Mouse (Mus musculus) neural tube, embryonic 13.5 days (tissue): Measurements from ENCODE around the gene Sft2d2. TPM values are rescaled to one million over a fixed set of nuclear protein-coding genes. Genes with fewer than 3 reads are reported as not detected.

Source experiments
- ATAC-seq: fragments of 200-750 bp; cut with Nextera tagmentation; 2 replicates; pipeline ENCODE4 v1.8.0; 2017; ENCODE audit warnings: low read depth, mild to moderate bottlenecking, moderate TSS enrichment, moderate library complexity
- H3K27ac ChIP-seq: fragments of 300-500 bp; sonication (generic); replicated peaks from 2 replicates; pipeline ENCODE4 v1.5.1; 2015; ENCODE audit warnings: moderate library complexity, mild to moderate bottlenecking, inconsistent platforms
- H3K27me3 ChIP-seq: fragments of 300-500 bp; sonication (generic); 2 replicates; pipeline ENCODE4 v1.6.1; 2015; ENCODE audit warnings: mild to moderate bottlenecking, inconsistent platforms
- H3K36me3 ChIP-seq: fragments of 300-500 bp; sonication (generic); 2 replicates; pipeline ENCODE4 v1.6.1; 2015; ENCODE audit warnings: mild to moderate bottlenecking, inconsistent platforms
- H3K4me1 ChIP-seq: fragments of 300-500 bp; sonication (generic); replicated peaks from 2 replicates; pipeline ENCODE4 v1.6.1; 2015; ENCODE audit warnings: inconsistent platforms
- H3K4me2 ChIP-seq: fragments of 300-500 bp; sonication (generic); 2 replicates; pipeline ENCODE4 v1.6.1; 2015; ENCODE audit warnings: inconsistent platforms, mild to moderate bottlenecking, moderate library complexity
- H3K4me3 ChIP-seq: fragments of 300-500 bp; sonication (generic); 2 replicates; pipeline ENCODE4 v1.5.1; 2015; ENCODE audit warnings: mild to moderate bottlenecking, inconsistent platforms
- H3K9ac ChIP-seq: fragments of 300-500 bp; sonication (generic); 2 replicates; pipeline ENCODE4 v1.6.1; 2015; ENCODE audit warnings: moderate library complexity, mild to moderate bottlenecking, inconsistent platforms
- H3K9me3 ChIP-seq: fragments of 300-500 bp; sonication (generic); 2 replicates; pipeline ENCODE4 v1.6.1; 2016; ENCODE audit warnings: inconsistent platforms
- WGBS: fragments of 180-500 bp; shearing (Covaris S2); methylation state at CpG from one replicate; pipeline ENCODE4 v1.1.7; 2015; 5-methylcytosine and 5-hydroxymethylcytosine counted together
- polyA plus RNA-seq: library from polyadenylated mRNA; unstranded; fragments of >200 nt; fragmentation: Nextera tagmentation; extraction: Ambion mirVana; gene quantifications from 2 replicates; pipeline ENCODE4 v1.2.1, GENCODE M21; 2015

The Sft2d2 gene
- polyA plus RNA-seq, 1 experiment from 2014 or later, result 5.7 TPM

GRCm38 (mm10) chr1:165200748-165201147 lies 6.5 kb upstream of the Sft2d2 start:
- 89% methylated on average over 8 of the region's 8 CpGs for WGBS
- H3K9ac ChIP-seq, result no peak overlapping the region
- H3K36me3 ChIP-seq, result no peaks in the 10 kb centered on the region
- no peak overlapping the region for H3K4me2 ChIP-seq
- H3K27me3 ChIP-seq, result no peaks in the 10 kb centered on the region
- no peak overlapping the region for H3K27ac ChIP-seq
- no peak for ATAC-seq
- H3K4me3 ChIP-seq, result no peak overlapping the region
- H3K9me3 ChIP-seq, result no peaks in the 10 kb centered on the region
- no peaks in the 10 kb centered on the region; the same call in 1 of the 2 replicates for H3K4me1 ChIP-seq

GRCm38 (mm10) chr1:165199639-165200038 lies 5.4 kb upstream of the Sft2d2 start:
- whole genome bisulfite sequencing, result 78% methylated on average over 3 of the region's 3 CpGs
- no peaks in the 10 kb centered on the region for H3K36me3 ChIP-seq
- H3K27me3 ChIP-seq, result peaks cover 10% of the 10 kb centered on the region
- H3K9me3 ChIP-seq, result no peaks in the 10 kb centered on the region
- no peak for ATAC-seq
- H3K4me3 ChIP-seq, result no peak overlapping the region
- H3K27ac ChIP-seq, result no peak overlapping the region
- H3K9ac ChIP-seq, result no peak overlapping the region
- H3K4me1 ChIP-seq, result peaks cover 5% of the 10 kb centered on the region
- H3K4me2 ChIP-seq, result no peak overlapping the region

GRCm38 (mm10) chr1:165198951-165199350 lies 4.7 kb upstream of the Sft2d2 start:
- Histone ChIP-seq H3K9ac (no peak overlapping the region), H3K27ac (no peak overlapping the region), H3K4me2 (no peak overlapping the region), H3K4me1 (peaks cover 12% of the 10 kb centered on the region), H3K9me3 (no peaks in the 10 kb centered on the region), H3K36me3 (no peaks in the 10 kb centered on the region), H3K27me3 (peaks cover 15% of the 10 kb centered on the region), H3K4me3 (no peak overlapping the region)
- ATAC-seq, result no peak
- WGBS, result 71% methylated on average over 1 of the region's 1 CpGs

GRCm38 (mm10) chr1:165197875-165198274 lies 3.6 kb upstream of the Sft2d2 start:
- no peak overlapping the region for H3K27ac ChIP-seq
- H3K4me2 ChIP-seq, result no peak overlapping the region
- WGBS, result 78% methylated on average over 3 of the region's 3 CpGs
- no peak overlapping the region for H3K4me3 ChIP-seq
- no peak overlapping the region for H3K9ac ChIP-seq
- no peaks in the 10 kb centered on the region for H3K36me3 ChIP-seq
- peaks cover 22% of the 10 kb centered on the region for H3K4me1 ChIP-seq
- H3K9me3 ChIP-seq, result no peaks in the 10 kb centered on the region
- H3K27me3 ChIP-seq, result peaks cover 26% of the 10 kb centered on the region
- no peak for ATAC-seq

- Histone ChIP-seq H3K9ac (no peak overlapping the region), H3K4me3 (no peak overlapping the region), H3K36me3 (no peaks in the 10 kb centered on the region), H3K9me3 (no peaks in the 10 kb centered on the region), H3K27ac (no peak overlapping the region), H3K27me3 (peaks cover 26% of the 10 kb centered on the region), H3K4me1 (peaks cover 26% of the 10 kb centered on the region), H3K4me2 (no peak overlapping the region)
- 72% methylated on average over 3 of the region's 3 CpGs for WGBS
- ATAC-seq, result no peak
These were observed 1.2 kb upstream of the Sft2d2 start for GRCm38 (mm10) chr1:165195396-165195960.

- Histone ChIP-seq H3K36me3 (no peaks in the 10 kb centered on the region), H3K4me3 (peak overlapping the region; percentile 74), H3K27me3 (peaks cover 26% of the 10 kb centered on the region), H3K4me2 (peak overlapping the region; percentile 98), H3K9me3 (no peaks in the 10 kb centered on the region), H3K4me1 (peaks cover 26% of the 10 kb centered on the region), H3K27ac (no peak overlapping the region), H3K9ac (peak overlapping the region; percentile 73)
- 13% methylated on average over 5 of the region's 5 CpGs for WGBS
- no peak; the same call in 1 of the 2 replicates for ATAC-seq
These were observed 400 bp upstream of the Sft2d2 start for GRCm38 (mm10) chr1:165194662-165195013.

GRCm38 (mm10) chr1:165193426-165193825 lies 812 bp downstream of the Sft2d2 start:
- Histone ChIP-seq H3K27me3 (peaks cover 26% of the 10 kb centered on the region), H3K9me3 (no peaks in the 10 kb centered on the region), H3K4me1 (peaks cover 26% of the 10 kb centered on the region), H3K27ac (peak overlapping the region; percentile 42; the same call in 1 of the 2 replicates), H3K9ac (peak overlapping the region; percentile 73), H3K36me3 (no peaks in the 10 kb centered on the region), H3K4me3 (peak overlapping the region; percentile 74), H3K4me2 (peak overlapping the region; percentile 98)
- WGBS, result 19% methylated on average over 7 of the region's 7 CpGs
- ATAC-seq, result no peak

- H3K9ac ChIP-seq, result no peak overlapping the region
- 79% methylated on average over 10 of the region's 10 CpGs for WGBS
- H3K4me3 ChIP-seq, result peak overlapping the region; percentile 74
- H3K4me2 ChIP-seq, result peak overlapping the region; percentile 98
- no peak overlapping the region for H3K27ac ChIP-seq
- H3K36me3 ChIP-seq, result no peaks in the 10 kb centered on the region
- peaks cover 26% of the 10 kb centered on the region for H3K27me3 ChIP-seq
- H3K4me1 ChIP-seq, result peaks cover 30% of the 10 kb centered on the region
- H3K9me3 ChIP-seq, result no peaks in the 10 kb centered on the region
- ATAC-seq, result no peak
These were observed 1.4 kb downstream of the Sft2d2 start for GRCm38 (mm10) chr1:165192714-165193264.

GRCm38 (mm10) chr1:165192102-165192501 lies 2.1 kb downstream of the Sft2d2 start:
- Histone ChIP-seq H3K4me1 (peaks cover 37% of the 10 kb centered on the region), H3K4me3 (no peak overlapping the region), H3K27me3 (peaks cover 26% of the 10 kb centered on the region), H3K36me3 (no peaks in the 10 kb centered on the region), H3K9me3 (no peaks in the 10 kb centered on the region), H3K4me2 (no peak overlapping the region), H3K27ac (no peak overlapping the region), H3K9ac (no peak overlapping the region)
- no peak for ATAC-seq
- 82% methylated on average over 4 of the region's 4 CpGs for WGBS

GRCm38 (mm10) chr1:165191611-165192010 lies 2.6 kb downstream of the Sft2d2 start:
- Histone ChIP-seq H3K27me3 (peaks cover 26% of the 10 kb centered on the region), H3K4me3 (no peak overlapping the region), H3K9ac (no peak overlapping the region), H3K4me1 (peaks cover 38% of the 10 kb centered on the region), H3K4me2 (0 out of 2 replicates have a peak overlapping the region, but pooled peaks have one; percentile 7), H3K27ac (0 out of 2 replicates have a peak overlapping the region, but pooled peaks have one; percentile 3), H3K9me3 (no peaks in the 10 kb centered on the region), H3K36me3 (no peaks in the 10 kb centered on the region)
- ATAC-seq, result no peak
- 68% methylated on average over 13 of the region's 13 CpGs for WGBS

- ATAC-seq, result no peak
- Histone ChIP-seq H3K9ac (no peak overlapping the region), H3K27me3 (peaks cover 26% of the 10 kb centered on the region), H3K9me3 (no peaks in the 10 kb centered on the region), H3K4me2 (no peak overlapping the region), H3K4me1 (peaks cover 38% of the 10 kb centered on the region), H3K27ac (no peak overlapping the region), H3K36me3 (no peaks in the 10 kb centered on the region), H3K4me3 (no peak overlapping the region)
- 92% methylated on average over 10 of the region's 10 CpGs for WGBS
These were observed 3.5 kb downstream of the Sft2d2 start for GRCm38 (mm10) chr1:165190571-165191273.

- Histone ChIP-seq H3K4me3 (no peak overlapping the region), H3K4me2 (no peak overlapping the region), H3K9ac (no peak overlapping the region), H3K27ac (no peak overlapping the region), H3K36me3 (no peaks in the 10 kb centered on the region), H3K9me3 (no peaks in the 10 kb centered on the region), H3K4me1 (peaks cover 37% of the 10 kb centered on the region), H3K27me3 (peaks cover 20% of the 10 kb centered on the region)
- WGBS, result 76% methylated on average over 6 of the region's 6 CpGs
- no peak for ATAC-seq
These were observed 4.2 kb downstream of the Sft2d2 start for GRCm38 (mm10) chr1:165190068-165190467.
